Mouse (Mus musculus) cerebellum, postnatal 25 days (tissue): Measurements from ENCODE around the gene Lsp1.

Experiments
- DNase-seq, 2 experiments: peaks; one replicate each; pipeline ENCODE4 v3.0.0; 2021; ENCODE audit warnings: mixed read lengths in 2 of 2

The Lsp1 gene

DNA sequence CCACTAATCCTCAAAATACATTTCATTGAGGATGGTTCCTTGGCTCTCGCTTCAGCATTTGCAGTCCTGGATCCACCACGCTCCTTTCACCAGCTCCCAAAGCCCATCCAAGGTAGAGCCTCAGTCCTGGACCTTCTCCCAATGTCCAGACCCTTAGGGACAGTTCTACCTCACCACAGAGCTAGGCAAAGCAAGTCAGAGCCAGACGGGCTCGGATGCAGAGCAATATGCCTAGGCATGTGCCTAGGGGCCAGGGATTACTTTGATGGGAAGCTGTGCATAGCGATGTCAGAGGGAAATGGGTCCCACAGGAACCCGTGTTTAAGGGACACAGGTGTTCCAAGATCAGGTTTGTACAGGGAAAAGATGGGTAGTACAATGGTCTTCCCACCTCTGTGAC is 15.3 kb upstream of the Lsp1 start:
- DNase-seq, result no peak

- DNase-seq, result no peak
Measured at GRCm38 (mm10) chr7:142446264-142446663, 14.3 kb upstream of the Lsp1 start.

GRCm38 (mm10) chr7:142449038-142449617 is 11.5 kb upstream of the Lsp1 start:
- DNase-seq, result peak; percentile 2 to 3

- no peak for DNase-seq
Measured at GRCm38 (mm10) chr7:142454706-142455105, 5.9 kb upstream of the Lsp1 start.

DNA sequence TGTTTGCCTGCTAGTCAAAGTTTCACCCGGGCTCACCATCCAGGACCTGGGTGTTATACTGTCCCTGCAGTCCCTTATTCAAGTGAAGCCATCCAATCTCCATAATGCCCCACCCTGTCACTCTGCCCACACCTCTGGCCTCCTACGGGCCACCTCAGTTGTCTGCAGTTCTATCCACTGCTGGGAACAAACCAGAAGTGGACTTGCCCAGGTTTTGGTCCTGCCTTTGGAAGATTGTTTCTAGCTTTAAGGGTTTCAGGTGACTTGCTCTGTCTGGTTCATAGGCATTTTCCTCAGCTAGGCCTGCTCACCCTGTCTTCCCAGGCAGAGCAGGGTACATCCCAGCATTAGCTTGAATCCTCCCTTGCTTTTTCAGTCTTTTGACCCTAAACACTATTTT is 5.4 kb upstream of the Lsp1 start:
- peak in 1 of 2 experiments; percentile 5 for DNase-seq

GRCm38 (mm10) chr7:142456806-142457205 is 3.8 kb upstream of the Lsp1 start:
- DNase-seq, result no peak

DNA sequence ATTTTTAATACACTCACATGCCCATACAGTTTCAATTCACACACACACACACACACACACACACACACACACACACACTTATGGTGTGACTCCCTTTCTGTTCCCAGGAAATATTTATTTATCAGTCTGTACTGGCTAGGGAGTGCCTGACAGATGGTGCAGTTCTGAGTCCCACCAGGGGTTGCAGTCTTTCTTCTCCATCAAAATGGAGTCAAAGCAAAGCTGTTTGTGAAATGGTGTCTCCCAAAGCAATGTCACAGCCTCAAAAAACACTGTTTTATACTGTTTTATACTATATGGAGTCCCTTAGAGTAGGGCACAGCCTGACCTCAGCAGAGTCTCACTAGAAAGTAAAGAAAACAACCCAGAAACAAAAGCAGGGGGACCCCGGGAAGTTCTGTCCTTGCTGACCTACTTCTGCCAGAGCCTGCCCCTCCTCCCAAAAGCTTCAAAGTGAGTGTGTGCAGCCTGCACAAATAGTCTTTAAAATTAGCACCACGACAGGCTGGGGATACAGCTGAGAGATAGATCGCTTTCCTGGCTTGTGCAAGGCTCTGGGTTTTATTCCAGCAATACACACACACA is 3.3 kb upstream of the Lsp1 start:
- DNase-seq, result peak; percentile 80 to 84

- DNase-seq, result peak; percentile 25 to 27
Measured at GRCm38 (mm10) chr7:142458026-142458425, 2.6 kb upstream of the Lsp1 start.

- DNase-seq, result peak; percentile 3 to 21
Measured at GRCm38 (mm10) chr7:142458676-142459298, 1.8 kb upstream of the Lsp1 start.

GRCm38 (mm10) chr7:142459299-142459691 is 1.3 kb upstream of the Lsp1 start:
- peak; percentile 2 to 6 for DNase-seq

DNA sequence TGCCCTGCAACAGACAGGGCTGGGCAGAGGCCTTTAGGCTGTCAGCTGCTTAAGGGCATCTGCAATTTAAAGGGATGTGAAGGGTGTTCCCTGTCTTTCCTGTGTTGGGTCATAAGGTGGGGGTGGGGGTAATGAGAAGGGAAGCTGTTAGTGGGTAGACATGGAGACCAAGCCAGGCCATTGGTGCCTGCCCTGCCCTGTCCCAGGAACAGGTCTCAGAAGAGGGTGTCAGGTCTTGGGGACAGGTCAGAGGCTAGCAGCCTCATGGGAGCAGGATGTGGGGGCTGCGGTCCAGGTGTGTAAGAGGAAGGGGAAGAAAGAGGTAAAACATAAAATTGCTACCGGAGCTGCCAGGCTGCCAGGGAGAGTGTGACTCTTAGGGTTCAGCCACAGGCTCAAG is 837 bp downstream of the Lsp1 start:
- DNase-seq, result peak in 1 of 2 experiments; percentile 6

- peak in 1 of 2 experiments; percentile 8 for DNase-seq
Measured at GRCm38 (mm10) chr7:142462190-142462589, 1.6 kb downstream of the Lsp1 start.

- no peak for DNase-seq
Measured at GRCm38 (mm10) chr7:142462594-142463078, 2.0 kb downstream of the Lsp1 start.

DNA sequence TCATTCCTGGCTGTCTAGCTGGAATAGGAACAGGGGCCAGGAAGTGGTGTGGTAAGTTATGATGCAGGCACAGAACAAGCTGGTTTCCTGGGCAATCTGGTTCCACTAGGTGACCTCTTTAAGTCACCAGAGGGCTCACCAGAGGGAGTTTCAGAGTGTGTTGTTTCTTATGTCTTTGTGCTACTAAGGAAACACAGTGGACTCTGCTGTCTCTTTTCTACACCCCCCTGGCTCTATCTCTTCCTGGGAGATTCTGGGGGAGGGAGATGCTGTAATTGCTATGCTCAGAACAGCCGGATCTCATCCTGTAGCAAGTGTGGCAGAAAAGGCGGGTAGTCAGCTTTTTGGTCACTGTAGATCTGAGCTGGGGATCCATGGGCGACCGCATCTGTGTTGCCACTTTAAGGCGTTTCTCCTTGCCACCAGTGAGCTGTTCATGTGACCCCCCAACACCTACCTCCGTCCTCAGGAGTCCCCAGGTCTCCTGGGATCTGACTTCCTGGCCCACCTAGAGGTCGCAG is 9.6 kb downstream of the Lsp1 start:
- DNase-seq, result no peak

DNA sequence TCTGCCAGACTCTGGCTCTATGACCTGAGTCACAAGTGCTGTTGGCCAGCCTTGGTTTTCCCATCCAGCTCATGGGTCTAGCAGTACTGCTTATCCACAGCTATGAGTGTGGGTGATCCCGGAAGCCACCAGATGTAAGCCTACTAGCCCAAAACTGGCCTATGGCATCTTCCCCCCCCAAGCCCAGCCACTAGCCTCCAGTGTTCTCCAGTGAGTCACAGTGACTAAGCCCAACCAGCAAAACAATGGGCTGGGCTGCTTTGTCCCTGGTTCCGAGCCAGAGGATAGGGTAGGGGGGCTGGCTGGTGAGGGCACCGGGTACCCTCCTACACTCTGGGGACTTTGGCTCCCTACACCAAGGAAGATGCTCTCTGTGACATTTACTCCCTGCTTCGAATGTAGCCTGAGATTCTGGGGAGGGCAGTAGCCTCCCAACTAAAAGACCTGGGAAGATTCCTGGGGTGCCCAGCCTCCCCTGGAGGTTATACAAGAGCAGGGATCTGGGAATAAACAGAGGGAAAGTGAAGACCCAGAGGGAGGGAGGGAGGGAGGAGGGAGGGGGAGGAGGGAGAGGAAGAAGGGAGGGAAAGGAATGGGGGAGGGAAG is 10.3 kb downstream of the Lsp1 start:
- DNase-seq, result no peak

DNA sequence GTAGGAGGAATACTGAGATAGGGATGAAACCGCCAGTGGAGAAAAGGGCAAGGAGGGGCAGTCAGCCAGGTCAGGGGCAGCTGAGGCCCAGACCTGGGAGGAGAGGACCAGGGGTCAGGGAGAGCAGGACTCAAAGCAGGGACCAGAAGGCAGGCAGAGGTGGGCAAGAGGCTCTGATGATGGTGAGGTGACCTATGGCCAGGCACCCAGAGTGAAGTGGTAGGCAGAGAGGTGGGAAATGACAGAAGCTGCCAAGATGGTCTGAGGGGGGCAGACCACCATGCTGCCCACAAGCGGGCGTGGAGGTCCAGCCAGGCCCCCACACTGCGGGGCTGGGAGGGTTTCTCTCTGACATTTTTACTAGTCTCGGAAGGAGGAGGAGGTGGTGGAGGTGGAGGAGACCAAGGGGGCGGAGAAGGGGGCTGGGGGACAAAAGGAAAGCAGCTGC is 10.8 kb downstream of the Lsp1 start:
- DNase-seq, result no peak

DNA sequence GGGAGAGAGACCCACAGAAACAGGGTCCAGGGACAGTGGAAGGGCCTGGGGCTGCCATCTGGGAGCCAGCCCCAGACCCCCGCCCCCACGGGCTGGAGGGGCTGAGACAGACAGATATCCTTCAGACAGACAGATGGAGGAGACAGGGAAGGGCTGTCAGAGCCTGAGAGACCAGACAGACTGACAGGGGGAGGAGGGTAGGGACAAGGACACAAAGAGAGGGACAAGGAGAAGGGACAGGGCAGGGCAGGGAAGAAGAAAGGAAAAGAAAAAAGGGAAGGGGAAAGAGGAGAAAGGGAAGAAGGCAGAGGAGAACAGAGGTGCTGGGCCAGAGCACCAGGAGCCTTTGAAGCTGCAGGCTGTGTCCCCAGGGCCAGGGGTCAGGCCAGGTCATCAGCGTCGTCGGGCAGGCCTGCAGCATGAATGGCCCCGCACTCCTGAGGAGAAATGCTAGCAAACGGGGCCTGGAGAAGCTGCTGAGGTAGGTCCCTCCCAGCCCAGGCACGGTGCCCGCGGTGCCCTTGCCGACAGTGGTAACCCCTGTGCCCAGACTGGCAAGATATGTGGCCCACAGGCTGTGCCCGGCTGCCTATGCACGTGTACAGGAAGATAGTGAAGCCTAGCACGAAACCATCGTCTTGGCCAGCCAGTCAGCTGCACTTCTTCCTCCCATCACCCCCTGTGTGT is 11.4 kb downstream of the Lsp1 start:
- DNase-seq, result no peak

DNA sequence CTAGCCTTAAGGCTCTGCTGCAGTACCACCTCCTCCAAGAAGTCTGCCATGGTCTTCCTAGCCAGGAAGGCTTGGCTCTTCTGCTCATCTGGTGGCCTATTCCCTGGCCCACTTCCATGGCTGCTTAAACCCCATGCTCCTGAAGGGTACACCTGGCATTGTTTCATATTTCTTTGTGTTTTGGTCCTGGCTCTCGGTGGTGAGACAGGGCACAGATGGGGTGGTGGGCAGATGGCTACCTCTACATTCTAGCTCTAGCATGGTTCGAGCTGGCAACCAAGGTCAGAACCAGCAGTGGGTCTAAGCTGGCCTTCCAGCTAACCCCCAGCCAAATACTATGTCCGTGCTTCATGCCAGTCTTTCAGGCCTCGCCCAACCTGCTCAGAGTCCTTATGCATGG is 12.3 kb downstream of the Lsp1 start:
- DNase-seq, result peak in 1 of 2 experiments; percentile 35

DNA sequence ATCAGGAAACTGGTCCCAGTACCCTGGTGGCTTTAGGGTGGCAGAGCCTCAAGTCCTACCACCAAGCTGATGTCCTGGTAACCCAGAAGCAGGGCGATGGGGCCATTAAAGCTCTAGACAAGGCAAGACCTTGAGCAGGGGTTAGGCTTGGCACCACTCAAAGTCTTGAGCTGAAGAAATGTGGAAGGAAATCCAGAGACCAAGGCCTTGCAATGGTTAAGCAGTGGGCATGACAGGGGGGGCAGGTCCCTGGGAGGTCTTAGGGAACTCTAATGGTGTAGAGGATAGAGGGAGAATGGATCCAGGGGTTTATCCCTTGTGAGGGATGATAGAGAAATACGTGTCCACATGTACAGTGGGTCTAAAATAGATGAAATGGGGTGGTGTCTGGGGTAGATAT is 12.9 kb downstream of the Lsp1 start:
- no peak for DNase-seq

- peak in 1 of 2 experiments; percentile 34 for DNase-seq
Measured at GRCm38 (mm10) chr7:142474799-142475198, 14.2 kb downstream of the Lsp1 start.

DNA sequence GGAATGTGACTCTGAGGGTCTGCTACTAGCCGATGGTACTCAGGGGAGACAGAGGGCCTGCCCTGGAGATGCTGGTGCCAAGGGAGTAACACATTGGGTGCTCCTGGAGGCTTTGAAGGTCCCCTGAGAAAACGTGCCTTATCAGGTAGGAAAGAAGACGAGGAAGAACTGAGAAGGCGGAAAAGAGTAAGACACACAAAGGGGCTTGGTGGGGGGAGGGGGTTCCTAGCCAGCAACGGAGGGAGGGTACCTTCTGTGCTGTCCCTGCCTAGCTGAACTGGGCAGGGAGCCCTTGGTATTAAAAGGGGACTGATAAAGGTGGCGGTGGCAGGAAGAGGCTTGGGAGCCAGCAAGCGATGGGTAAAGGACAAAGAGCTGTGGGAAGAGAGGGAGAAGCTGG is 15.0 kb downstream of the Lsp1 start:
- no peak for DNase-seq

DNA sequence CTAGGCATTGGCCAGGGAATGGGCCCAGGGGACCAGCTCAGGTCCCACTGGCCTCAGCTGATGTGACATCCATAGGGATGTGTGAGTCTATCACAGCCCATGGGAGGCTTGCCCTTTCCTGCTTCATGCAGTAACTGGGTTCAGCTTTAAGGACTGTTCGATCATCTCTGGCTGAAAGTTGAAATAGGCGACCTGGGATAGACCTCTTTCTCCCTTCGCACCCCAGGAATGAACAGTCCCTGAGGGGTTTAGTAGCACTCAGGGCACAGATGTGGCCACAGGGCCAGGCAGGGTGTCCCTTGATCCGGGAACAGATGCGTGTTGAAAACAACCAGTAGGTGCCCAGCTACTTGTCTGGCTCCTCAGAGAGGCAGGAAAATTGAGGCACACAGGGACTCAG is 15.7 kb downstream of the Lsp1 start:
- no peak for DNase-seq
